Mouse (Mus musculus) monocyte, adult 5-6 weeks (primary cell): ENCODE data around the gene Foxd3. TPM values are rescaled to one million over a fixed set of nuclear protein-coding genes. Genes with fewer than 3 reads are reported as not detected.

Experiments
- ATAC-seq: fragments of 153-309, 156-312 bp; replicated peaks from 2 replicates; pipeline ENCODE4 v1.8.0; 2017; ENCODE audit warnings: mild to moderate bottlenecking; ENCODE audit not compliant: low TSS enrichment, insufficient number of reproducible peaks, severe bottlenecking, poor library complexity, low FRiP score
- total RNA-seq: library from RNA; stranded (forward); fragments of 200-1000, 200-491, 200-594 nt; gene quantifications from 3 replicates; pipeline ENCODE4 v1.2.3, GENCODE M21; 2017

Foxd3 gene
- total RNA-seq, 1 experiment from 2014 or later = not detected

GRCm38 (mm10) chr4:99654621-99655296, 1.3 kb upstream of the Foxd3 start:
- ATAC-seq = no peak

GRCm38 (mm10) chr4:99656605-99657429, 718 bp downstream of the Foxd3 start:
- no peak for ATAC-seq

GRCm38 (mm10) chr4:99657430-99657820, 1.3 kb downstream of the Foxd3 start:
- no peak for ATAC-seq

GRCm38 (mm10) chr4:99657831-99658470, 1.9 kb downstream of the Foxd3 start:
- no peak for ATAC-seq

- no peak for ATAC-seq
These were observed 2.8 kb downstream of the Foxd3 start for GRCm38 (mm10) chr4:99658881-99659280.

GRCm38 (mm10) chr4:99659361-99660072, 3.4 kb downstream of the Foxd3 start:
- ATAC-seq = no peak

GRCm38 (mm10) chr4:99660073-99660611, 4.0 kb downstream of the Foxd3 start:
- no peak for ATAC-seq

- ATAC-seq = no peak
These were observed 4.9 kb downstream of the Foxd3 start for GRCm38 (mm10) chr4:99660981-99661380.

GRCm38 (mm10) chr4:99661956-99662355, 5.9 kb downstream of the Foxd3 start:
- no peak for ATAC-seq

- no peak for ATAC-seq
These were observed 6.3 kb downstream of the Foxd3 start for GRCm38 (mm10) chr4:99662431-99662830.

- ATAC-seq = no peak; the same call in 1 of the 2 replicates
These were observed 6.9 kb downstream of the Foxd3 start for GRCm38 (mm10) chr4:99662841-99663567.

GRCm38 (mm10) chr4:99663710-99664109, 7.6 kb downstream of the Foxd3 start:
- ATAC-seq = no peak

GRCm38 (mm10) chr4:99670203-99670851, 14.2 kb downstream of the Foxd3 start:
- ATAC-seq = no peak

- ATAC-seq = no peak
These were observed 19.1 kb downstream of the Foxd3 start for GRCm38 (mm10) chr4:99675191-99675590.

GRCm38 (mm10) chr4:99683941-99684340, 27.8 kb downstream of the Foxd3 start:
- ATAC-seq = no peak

GRCm38 (mm10) chr4:99686308-99686707, 30.2 kb downstream of the Foxd3 start:
- no peak for ATAC-seq
